Mouse (Mus musculus) midbrain, embryonic 11.5 days (tissue): ENCODE measurements around the gene Ccdc174. TPM values are rescaled to one million over a fixed set of nuclear protein-coding genes. Genes with fewer than 3 reads are reported as not detected.
"Not testable (repeated sequence)": the region's sequence is repeated elsewhere in the genome, so short reads cannot be mapped to it uniquely, and the experiment has no call there.

ENCODE experiments used
- ATAC-seq: fragments of 200-750 bp; cut with Nextera tagmentation; 2 replicates; pipeline ENCODE4 v1.8.0; 2017; ENCODE audit warnings: moderate TSS enrichment, moderate library complexity; ENCODE audit not compliant: low FRiP score
- DNase-seq: peaks from one replicate; pipeline ENCODE4 v3.0.0; 2015; ENCODE audit warnings: low spot score; ENCODE audit errors: missing footprints
- H3K27ac ChIP-seq: fragments of 300-500 bp; sonication (generic); 2 replicates; pipeline ENCODE4 v1.5.1; 2014; ENCODE audit warnings: low read depth, low read length
- H3K27me3 ChIP-seq: fragments of 300-500 bp; sonication (generic); 2 replicates; pipeline ENCODE4 v1.6.1; 2014; ENCODE audit warnings: mild to moderate bottlenecking, low read length, moderate library complexity, mixed read lengths; ENCODE audit not compliant: control insufficient read depth, insufficient read depth
- H3K36me3 ChIP-seq: fragments of 300-500 bp; sonication (generic); 2 replicates; pipeline ENCODE4 v1.6.1; 2014; ENCODE audit warnings: mild to moderate bottlenecking, low read length, moderate library complexity, mixed read lengths; ENCODE audit not compliant: control insufficient read depth, insufficient read depth
- H3K4me1 ChIP-seq: fragments of 300-500 bp; sonication (generic); 2 replicates; pipeline ENCODE4 v1.6.1; 2014; ENCODE audit warnings: low read length; ENCODE audit not compliant: control insufficient read depth, insufficient read depth
- H3K4me2 ChIP-seq: fragments of 300-500 bp; sonication (generic); 2 replicates; pipeline ENCODE4 v1.6.1; 2014; ENCODE audit warnings: mild to moderate bottlenecking, moderate library complexity
- H3K4me3 ChIP-seq: fragments of 300-500 bp; sonication (generic); 2 replicates; pipeline ENCODE4 v1.5.1; 2014; ENCODE audit warnings: low read depth, low read length
- H3K9ac ChIP-seq: fragments of 300-500 bp; sonication (generic); 2 replicates; pipeline ENCODE4 v1.6.1; 2014; ENCODE audit warnings: low read length
- H3K9me3 ChIP-seq: fragments of 300-500 bp; sonication (generic); 2 replicates; pipeline ENCODE4 v1.6.1; 2016; ENCODE audit warnings: low read length; ENCODE audit not compliant: control insufficient read depth
- WGBS: fragments of 180-500 bp; shearing (Covaris S2); extraction: QIAGEN DNeasy Blood & Tissue Kit; methylation state at CpG from one replicate; pipeline ENCODE4 v1.1.7; 2014; 5-methylcytosine and 5-hydroxymethylcytosine counted together
- polyA plus RNA-seq: library from polyadenylated mRNA; unstranded; fragments of >200 nt; fragmentation: Nextera tagmentation; extraction: Ambion mirVana; gene quantifications from 2 replicates; pipeline ENCODE4 v1.2.1, GENCODE M21; 2014

Gene Ccdc174
- polyA plus RNA-seq, 1 experiment from 2014 or later, result 50.2 TPM

DNA sequence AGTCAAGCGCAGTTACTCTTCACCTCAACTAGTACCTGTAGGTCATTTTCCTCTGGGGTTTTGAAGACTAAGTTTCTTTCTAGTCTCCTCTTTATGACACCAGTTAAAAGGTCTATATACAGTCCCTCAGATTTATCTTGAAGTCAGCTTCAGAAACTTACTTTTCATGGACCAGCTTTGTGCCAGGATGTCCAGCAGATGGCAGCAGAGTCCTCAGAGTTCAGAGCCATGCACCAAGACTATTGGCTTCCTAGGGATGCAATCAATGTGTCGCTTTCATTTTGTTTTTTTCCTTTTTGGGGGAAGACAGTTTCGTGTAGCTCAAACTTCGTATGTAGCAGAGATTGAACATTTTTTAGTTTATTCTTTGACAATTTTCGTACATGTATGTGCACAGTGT is 23.7 kb downstream of the Ccdc174 start:
- H3K9me3 ChIP-seq, result no peaks in the 10 kb centered on the region
- peaks cover 12% of the 10 kb centered on the region for H3K36me3 ChIP-seq
- 0 out of 2 replicates have a peak, but pooled peaks have one; percentile 27 for ATAC-seq
- peak; percentile 96 for DNase-seq
- 37% methylated on average over 5 of the region's 5 CpGs for WGBS
- no peaks in the 10 kb centered on the region for H3K4me1 ChIP-seq
- no peak overlapping the region for H3K9ac ChIP-seq
- H3K27ac ChIP-seq, result no peak overlapping the region
- H3K4me3 ChIP-seq, result no peak overlapping the region
- no peaks in the 10 kb centered on the region for H3K27me3 ChIP-seq
- H3K4me2 ChIP-seq, result no peak overlapping the region

DNA sequence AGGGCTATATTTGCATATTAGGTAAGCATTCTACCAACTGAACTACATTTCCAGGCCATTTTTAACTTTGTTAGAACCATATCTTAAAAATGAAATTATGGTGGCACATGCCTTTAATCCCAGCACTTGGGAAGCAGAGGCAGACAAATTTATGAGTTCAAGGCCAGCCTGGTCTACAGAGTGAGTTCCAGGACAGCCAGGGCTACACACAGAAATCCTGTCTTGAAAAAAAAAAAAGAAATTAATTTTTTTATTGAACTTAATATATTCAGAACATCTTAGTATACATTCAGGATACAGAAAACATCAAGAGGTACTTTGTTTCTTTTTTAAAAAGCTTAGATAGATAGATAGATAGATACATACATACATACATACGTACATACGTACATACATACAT is 24.7 kb downstream of the Ccdc174 start, which contains the start of gene 4930590J08Rik:
Gene 4930590J08Rik, plus strand, starts transcription at position 301 of the 400 bp plus-strand sequence.
- not testable (repeated sequence) for H3K4me1 ChIP-seq, H3K4me2 ChIP-seq, H3K4me3 ChIP-seq, H3K9me3 ChIP-seq, DNase-seq, H3K27me3 ChIP-seq, H3K27ac ChIP-seq, H3K9ac ChIP-seq, ATAC-seq
- peaks cover 12% of the 10 kb centered on the region for H3K36me3 ChIP-seq
- WGBS, result 92% methylated on average over 2 of the region's 2 CpGs

DNA sequence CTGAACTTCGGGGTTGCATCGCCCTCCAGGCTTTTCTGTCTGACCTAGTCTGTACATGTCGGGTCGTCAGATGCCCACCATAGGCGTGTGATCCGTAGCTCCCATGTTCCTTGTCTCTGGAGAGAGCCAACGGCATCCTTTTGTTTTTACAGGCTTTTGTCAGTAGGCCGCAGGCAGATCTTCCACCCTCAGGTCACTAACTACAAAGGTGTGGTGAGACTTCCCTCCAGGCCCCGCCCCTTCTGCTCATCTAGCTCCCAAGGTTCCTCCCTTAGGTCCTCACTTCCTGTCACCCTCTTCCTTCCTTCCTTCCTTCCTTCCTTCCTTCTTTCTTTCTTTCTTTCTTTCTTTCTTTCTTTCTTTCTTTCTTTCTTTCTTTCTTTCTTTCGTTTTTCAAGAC is 36.2 kb downstream of the Ccdc174 start:
- WGBS, result 90% methylated on average over 10 of the region's 10 CpGs
- ATAC-seq, result no peak
- H3K4me3 ChIP-seq, result no peak overlapping the region

DNA sequence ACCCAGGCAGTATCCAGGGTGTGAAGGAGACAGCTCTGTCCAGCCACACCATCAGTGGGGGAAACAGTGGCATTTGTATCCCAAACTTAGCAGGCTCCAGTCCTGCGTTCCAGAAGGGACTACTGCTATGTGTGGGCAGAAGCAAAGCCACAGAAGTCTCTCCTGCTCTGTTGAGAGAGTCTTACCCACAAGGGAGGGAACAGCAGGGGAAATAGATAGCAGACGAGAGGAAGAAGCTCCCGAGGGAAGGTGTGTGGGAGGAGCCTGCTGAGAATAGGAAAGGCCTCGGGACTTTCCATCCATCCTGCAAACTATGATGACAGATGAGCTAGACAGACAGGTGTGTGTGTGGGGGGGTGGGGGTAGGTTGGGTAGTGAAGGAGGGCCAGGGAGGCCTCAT is 39.4 kb downstream of the Ccdc174 start:
- DNase-seq, result no peak
- Histone ChIP-seq H3K36me3 (no peaks in the 10 kb centered on the region), H3K9ac (no peak overlapping the region), H3K4me2 (no peak overlapping the region), H3K9me3 (no peaks in the 10 kb centered on the region), H3K27ac (no peak overlapping the region), H3K27me3 (no peaks in the 10 kb centered on the region), H3K4me1 (no peaks in the 10 kb centered on the region), H3K4me3 (no peak overlapping the region)
- no peak for ATAC-seq
- 53% methylated on average over 4 of the region's 4 CpGs for WGBS

More for the DNA sequence above, 36.2 kb downstream of the Ccdc174 start:
- Histone ChIP-seq H3K4me2 (no peak overlapping the region), H3K27me3 (no peaks in the 10 kb centered on the region), H3K9me3 (no peaks in the 10 kb centered on the region), H3K36me3 (no peaks in the 10 kb centered on the region), H3K4me1 (no peaks in the 10 kb centered on the region), H3K9ac (no peak overlapping the region), H3K27ac (no peak overlapping the region)
- no peak for DNase-seq

DNA sequence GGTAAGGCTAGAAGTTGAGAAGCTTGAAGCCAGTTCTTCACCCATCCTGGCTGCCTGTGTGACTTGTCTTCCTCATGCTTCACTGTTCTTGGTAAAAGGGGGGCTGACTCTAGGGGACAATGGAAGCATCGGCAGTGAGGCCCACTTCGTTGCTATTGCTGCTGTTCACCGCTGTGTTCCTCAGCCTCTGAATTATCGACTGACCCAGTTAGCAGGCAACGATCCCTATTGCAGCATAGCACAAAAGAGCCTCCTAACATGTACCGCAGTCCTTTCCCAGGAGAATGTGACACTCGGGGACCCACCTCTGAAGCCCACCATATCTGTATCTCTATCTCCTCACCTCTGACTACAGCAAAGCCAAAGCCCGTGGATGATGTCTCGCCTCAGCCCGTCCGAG is 39.9 kb downstream of the Ccdc174 start:
- Histone ChIP-seq H3K9ac (no peak overlapping the region), H3K27me3 (no peaks in the 10 kb centered on the region), H3K4me1 (no peaks in the 10 kb centered on the region), H3K4me3 (no peak overlapping the region), H3K27ac (no peak overlapping the region), H3K36me3 (no peaks in the 10 kb centered on the region), H3K4me2 (no peak overlapping the region), H3K9me3 (no peaks in the 10 kb centered on the region)
- WGBS, result 78% methylated on average over 11 of the region's 11 CpGs
- ATAC-seq (no peak), DNase-seq (no peak)

DNA sequence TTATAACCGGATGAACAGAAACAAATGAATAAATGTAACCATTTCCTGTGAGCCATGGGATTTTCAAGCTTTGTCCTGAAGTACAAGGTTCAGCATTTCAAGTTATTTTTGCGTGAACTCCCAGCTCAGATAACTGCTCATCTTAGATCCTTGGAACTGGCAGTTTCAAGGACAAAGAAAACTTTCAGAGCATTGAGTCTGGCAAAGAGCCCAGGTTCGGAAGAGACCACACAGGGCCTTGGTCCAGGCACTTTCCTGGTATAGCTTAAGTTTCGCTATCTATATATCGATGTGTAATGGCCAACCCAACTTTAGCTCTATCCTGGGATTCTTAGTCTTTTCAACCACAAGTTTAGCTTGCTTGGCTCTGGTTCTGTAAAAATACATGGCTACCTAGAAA is 53.4 kb downstream of the Ccdc174 start:
- Histone ChIP-seq H3K27ac (no peak overlapping the region), H3K4me3 (no peak overlapping the region), H3K27me3 (no peaks in the 10 kb centered on the region), H3K9ac (no peak overlapping the region), H3K4me1 (no peaks in the 10 kb centered on the region), H3K4me2 (no peak overlapping the region), H3K9me3 (no peaks in the 10 kb centered on the region), H3K36me3 (no peaks in the 10 kb centered on the region)
- DNase-seq (no peak), ATAC-seq (no peak)
- 94% methylated on average over 5 of the region's 5 CpGs for WGBS

DNA sequence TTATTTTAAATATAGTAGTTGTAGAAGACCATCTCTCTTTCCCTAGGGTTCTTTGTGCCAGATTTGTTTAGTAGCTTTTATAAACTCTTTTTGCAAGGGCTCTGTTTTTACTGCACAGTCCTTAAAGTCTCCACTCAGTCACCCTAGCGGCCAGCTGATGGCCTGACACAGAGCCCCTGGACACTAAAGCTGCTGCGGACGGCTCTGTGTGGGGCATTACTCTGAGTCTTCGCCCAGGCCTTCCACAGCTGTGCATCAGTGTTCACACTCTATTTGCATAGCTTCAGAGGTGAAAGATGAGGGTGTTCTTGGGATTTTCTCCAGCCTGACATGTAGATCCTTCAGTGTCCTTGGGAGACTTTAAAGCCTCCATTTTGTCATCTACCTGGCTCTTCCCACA is 60.6 kb downstream of the Ccdc174 start:
- no peak for ATAC-seq
- H3K4me2 ChIP-seq, result no peak overlapping the region
- no peaks in the 10 kb centered on the region for H3K36me3 ChIP-seq
- WGBS, result 31% methylated on average over 4 of the region's 4 CpGs
- H3K4me3 ChIP-seq, result no peak overlapping the region
- H3K4me1 ChIP-seq, result no peaks in the 10 kb centered on the region
- no peak overlapping the region for H3K9ac ChIP-seq
- no peaks in the 10 kb centered on the region for H3K27me3 ChIP-seq
- H3K9me3 ChIP-seq, result no peaks in the 10 kb centered on the region
- no peak overlapping the region for H3K27ac ChIP-seq
- no peak for DNase-seq

DNA sequence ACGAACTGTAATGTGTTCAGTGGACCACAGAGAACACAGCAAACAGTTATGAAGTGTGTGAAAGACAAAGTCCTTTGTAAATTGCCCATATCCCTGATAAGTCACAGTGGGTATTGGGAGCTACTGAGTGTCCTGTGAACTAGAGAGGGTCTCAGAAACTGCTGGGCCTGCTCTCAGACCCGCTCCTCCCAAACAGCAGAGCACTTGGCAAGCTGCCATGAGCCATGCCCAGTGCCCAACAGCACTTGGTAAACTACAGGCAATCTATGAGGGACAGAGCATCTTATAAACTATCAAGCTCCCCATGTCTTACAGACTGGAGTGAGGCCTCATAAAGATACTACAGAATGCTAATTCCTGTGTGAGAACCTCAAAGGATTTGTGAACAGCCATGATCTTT is 70.6 kb downstream of the Ccdc174 start:
- no peaks in the 10 kb centered on the region for H3K36me3 ChIP-seq
- 87% methylated on average over 2 of the region's 2 CpGs for WGBS
- H3K4me1 ChIP-seq, result no peaks in the 10 kb centered on the region
- DNase-seq, result peak; percentile 35
- no peak overlapping the region for H3K27ac ChIP-seq
- no peak for ATAC-seq
- no peak overlapping the region for H3K4me3 ChIP-seq
- no peaks in the 10 kb centered on the region for H3K27me3 ChIP-seq
- H3K9ac ChIP-seq, result no peak overlapping the region
- H3K9me3 ChIP-seq, result no peaks in the 10 kb centered on the region
- H3K4me2 ChIP-seq, result no peak overlapping the region
